Mouse (Mus musculus) kidney, adult 2 months (tissue): ENCODE data around the gene Sh3bgrl. TPM values are rescaled to one million over a fixed set of nuclear protein-coding genes. Genes with fewer than 3 reads are reported as not detected.

ENCODE experiments used
- DNase-seq: peaks from one replicate; pipeline ENCODE4 v3.0.0; 2021
- H3K27ac ChIP-seq: fragments of 200-500 bp; 2 replicates; pipeline ENCODE4 v1.5.1; 2012; ENCODE audit warnings: low read depth, low read length, control low read depth, inconsistent platforms; ENCODE audit not compliant: insufficient read depth
- H3K27me3 ChIP-seq: fragments of 200-500 bp; replicated peaks from 2 replicates; pipeline ENCODE4 v1.6.1; 2012; ENCODE audit warnings: mild to moderate bottlenecking, moderate library complexity, low read length, inconsistent platforms; ENCODE audit not compliant: control insufficient read depth, insufficient read depth
- H3K36me3 ChIP-seq: fragments of 200-500 bp; 2 replicates; pipeline ENCODE4 v1.6.1; 2012; ENCODE audit warnings: mild to moderate bottlenecking, moderate library complexity, low read length, inconsistent platforms; ENCODE audit not compliant: control insufficient read depth, insufficient read depth
- H3K4me1 ChIP-seq: fragments of 200-500 bp; 2 replicates; pipeline ENCODE4 v1.6.1; 2011; ENCODE audit warnings: low read length; ENCODE audit not compliant: control insufficient read depth, insufficient read depth
- H3K4me3 ChIP-seq: fragments of 200-500 bp; 2 replicates; pipeline ENCODE4 v1.5.1; 2011; ENCODE audit warnings: mild to moderate bottlenecking, low read depth, low read length, control low read depth; ENCODE audit not compliant: insufficient read depth
- CTCF ChIP-seq: fragments of 200-500 bp; conservative IDR thresholded peaks from 2 replicates; pipeline ENCODE4 v1.5.1; 2011; ENCODE audit warnings: low read depth, mild to moderate bottlenecking, control low read depth, low read length, moderate library complexity, mixed read lengths; ENCODE audit not compliant: insufficient read depth, insufficient read length
- POLR2A ChIP-seq: fragments of 200-500 bp; IDR thresholded peaks from one replicate; pipeline ENCODE4 v1.6.1; 2011; ENCODE audit warnings: low read depth, low read length, control low read depth
- WGBS: fragments of 180-500 bp; shearing (Covaris S2); methylation state at CpG from one replicate; pipeline ENCODE4 v1.1.7; 2018; 5-methylcytosine and 5-hydroxymethylcytosine counted together
- polyA plus RNA-seq: library from polyadenylated mRNA; depleted of rRNA; stranded (reverse); fragments of >200 nt; gene quantifications from 2 replicates; pipeline ENCODE4 v1.2.3, GENCODE M21; 2012

Sh3bgrl gene
- polyA plus RNA-seq, 1 experiment, result 13.9 TPM

GRCm38 (mm10) chrX:109094800-109095199 is 365 bp upstream of the Sh3bgrl start:
- H3K36me3 ChIP-seq, result no peaks in the 10 kb centered on the region
- peak; percentile 2 for DNase-seq
- TF ChIP-seq CTCF (no peak), POLR2A (no peak)
- no peaks in the 10 kb centered on the region for H3K27me3 ChIP-seq
- WGBS, result 1% methylated on average over 4 of the region's 4 CpGs
- H3K4me3 ChIP-seq, result no peak overlapping the region; the same call in 1 of the 2 replicates
- H3K4me1 ChIP-seq, result peaks cover 3% of the 10 kb centered on the region; the same call in 1 of the 2 replicates
- H3K27ac ChIP-seq, result no peak overlapping the region

GRCm38 (mm10) chrX:109098511-109098910 is 3.3 kb downstream of the Sh3bgrl start:
- no peaks in the 10 kb centered on the region for H3K36me3 ChIP-seq
- H3K4me1 ChIP-seq, result peaks cover 3% of the 10 kb centered on the region; the same call in 1 of the 2 replicates
- no peak overlapping the region for H3K27ac ChIP-seq
- TF ChIP-seq CTCF (no peak), POLR2A (no peak)
- WGBS, result 81% methylated on average over 1 of the region's 1 CpGs
- no peak for DNase-seq
- no peaks in the 10 kb centered on the region for H3K27me3 ChIP-seq
- no peak overlapping the region for H3K4me3 ChIP-seq

DNA sequence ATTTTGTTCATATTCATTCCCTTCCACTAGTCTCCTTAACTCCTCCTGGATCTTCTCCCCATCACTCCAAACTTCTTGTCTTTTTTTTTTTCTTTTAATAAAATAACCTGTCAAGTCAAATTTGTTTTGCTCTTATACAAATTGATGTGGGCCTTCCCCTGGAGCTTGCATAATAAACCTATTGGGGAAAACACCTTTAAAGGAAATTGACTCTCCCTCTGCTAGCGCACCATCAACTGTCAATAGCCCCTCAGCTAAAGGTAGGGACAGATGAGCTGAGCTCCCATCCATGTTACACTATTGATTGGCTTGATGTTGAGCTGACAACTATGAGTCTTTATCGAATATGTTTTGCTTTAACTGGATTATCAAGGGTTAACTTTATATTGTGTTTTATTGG is 5.3 kb downstream of the Sh3bgrl start:
- Histone ChIP-seq H3K4me3 (no peak overlapping the region), H3K27ac (no peak overlapping the region), H3K36me3 (no peaks in the 10 kb centered on the region), H3K27me3 (no peaks in the 10 kb centered on the region), H3K4me1 (peaks cover 3% of the 10 kb centered on the region; the same call in 1 of the 2 replicates)
- TF ChIP-seq POLR2A (no peak), CTCF (no peak)
- DNase-seq, result no peak
- WGBS, result 90% methylated on average over 2 of the region's 2 CpGs

DNA sequence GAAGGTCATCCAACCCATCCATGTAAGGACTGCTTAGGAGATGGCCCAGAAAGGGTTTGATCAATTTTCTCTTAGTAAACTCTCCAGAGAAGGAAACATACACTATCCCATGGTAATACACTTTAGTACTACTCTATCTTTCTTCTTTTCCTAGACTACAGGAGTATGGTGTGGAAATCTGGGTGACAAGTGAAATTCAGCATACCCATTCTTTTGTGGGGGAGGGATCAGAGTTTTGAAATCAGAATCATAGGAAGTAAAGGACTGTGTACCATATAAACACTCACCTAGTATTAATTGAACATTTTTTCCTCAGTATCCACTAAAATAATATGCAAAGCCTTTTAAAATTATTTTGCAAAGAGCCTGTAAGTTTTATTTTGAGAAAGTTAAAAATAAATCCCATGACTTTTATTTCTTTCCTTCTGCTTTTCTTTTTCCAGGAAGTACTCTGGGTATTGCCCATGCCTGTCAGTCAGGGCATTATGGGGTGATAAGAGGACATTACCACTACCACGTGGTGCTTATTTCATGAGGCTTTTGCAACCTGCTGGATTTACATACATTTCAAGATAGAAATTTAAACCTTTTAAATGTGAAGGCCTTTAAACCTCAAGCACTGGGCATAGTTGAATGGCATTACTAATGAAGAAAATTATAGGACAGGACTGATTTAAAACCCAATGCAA is 13.1 kb downstream of the Sh3bgrl start:
- no peak for TF ChIP-seq CTCF
- TF ChIP-seq POLR2A, result no peak
- H3K4me1 ChIP-seq, result no peaks in the 10 kb centered on the region
- DNase-seq, result no peak
- no peaks in the 10 kb centered on the region for H3K36me3 ChIP-seq
- H3K27me3 ChIP-seq, result no peaks in the 10 kb centered on the region
- no peak overlapping the region for H3K4me3 ChIP-seq
- no peak overlapping the region for H3K27ac ChIP-seq
- 15% methylated on average over 1 of the region's 1 CpGs for WGBS

- 100% methylated on average over 1 of the region's 1 CpGs for WGBS
- no peak overlapping the region for H3K27ac ChIP-seq
- DNase-seq, result no peak
- peaks cover 5% of the 10 kb centered on the region; the same call in 1 of the 2 replicates for H3K4me1 ChIP-seq
- H3K36me3 ChIP-seq, result no peaks in the 10 kb centered on the region
- TF ChIP-seq POLR2A (no peak), CTCF (no peak)
- no peak overlapping the region for H3K4me3 ChIP-seq
- no peaks in the 10 kb centered on the region for H3K27me3 ChIP-seq
These were observed 17.7 kb downstream of the Sh3bgrl start for GRCm38 (mm10) chrX:109112885-109113284.

- Histone ChIP-seq H3K27me3 (no peaks in the 10 kb centered on the region), H3K4me1 (peaks cover 5% of the 10 kb centered on the region; the same call in 1 of the 2 replicates), H3K27ac (no peak overlapping the region), H3K4me3 (no peak overlapping the region), H3K36me3 (no peaks in the 10 kb centered on the region)
- TF ChIP-seq POLR2A (no peak), CTCF (no peak)
- WGBS, result 39% methylated on average over 7 of the region's 7 CpGs
- no peak for DNase-seq
These were observed 18.5 kb downstream of the Sh3bgrl start for GRCm38 (mm10) chrX:109113401-109114280.
